Mouse (Mus musculus) midbrain, embryonic 14.5 days (tissue): Measurements from ENCODE around the gene Gm7247. TPM values are rescaled to one million over a fixed set of nuclear protein-coding genes. Genes with fewer than 3 reads are reported as not detected.
"Not testable (repeated sequence)": the region's sequence is repeated elsewhere in the genome, so short reads cannot be mapped to it uniquely, and the experiment has no call there.

Experiments used
- ATAC-seq: fragments of 200-750 bp; cut with Nextera tagmentation; 2 replicates; pipeline ENCODE4 v1.8.0; 2017; ENCODE audit warnings: moderate number of reproducible peaks, moderate library complexity; ENCODE audit not compliant: low FRiP score, low TSS enrichment
- DNase-seq: peaks from one replicate; pipeline ENCODE4 v3.0.0-alpha.2; 2015
- H3K27ac ChIP-seq: fragments of 300-500 bp; sonication (generic); replicated peaks from 2 replicates; pipeline ENCODE4 v1.5.1; 2014; ENCODE audit warnings: mild to moderate bottlenecking, low read depth, low read length, moderate library complexity
- H3K27me3 ChIP-seq: fragments of 300-500 bp; sonication (generic); 2 replicates; pipeline ENCODE4 v1.6.1; 2014; ENCODE audit warnings: low read length, control low read depth, mixed read lengths; ENCODE audit not compliant: control insufficient read depth, insufficient read depth
- H3K36me3 ChIP-seq: fragments of 300-500 bp; sonication (generic); 2 replicates; pipeline ENCODE4 v1.6.1; 2014; ENCODE audit warnings: low read length, control low read depth; ENCODE audit not compliant: control insufficient read depth, insufficient read depth
- H3K4me1 ChIP-seq: fragments of 300-500 bp; sonication (generic); 2 replicates; pipeline ENCODE4 v1.6.1; 2014; ENCODE audit warnings: mild to moderate bottlenecking, antibody characterized with exemption, low read length, control low read depth; ENCODE audit not compliant: control insufficient read depth, insufficient read depth
- H3K4me2 ChIP-seq: fragments of 300-500 bp; sonication (generic); 2 replicates; pipeline ENCODE4 v1.6.1; 2014; ENCODE audit warnings: mild to moderate bottlenecking, low read length, moderate library complexity
- H3K4me3 ChIP-seq: fragments of 300-500 bp; sonication (generic); replicated peaks from 2 replicates; pipeline ENCODE4 v1.5.1; 2014; ENCODE audit warnings: low read depth, low read length
- H3K9ac ChIP-seq: fragments of 300-500 bp; sonication (generic); replicated peaks from 2 replicates; pipeline ENCODE4 v1.6.1; 2014; ENCODE audit warnings: mild to moderate bottlenecking, low read length, moderate library complexity
- H3K9me3 ChIP-seq: fragments of 300-500 bp; sonication (generic); 2 replicates; pipeline ENCODE4 v1.6.1; 2016; ENCODE audit warnings: low read length, control low read depth, mixed read lengths; ENCODE audit not compliant: control insufficient read depth
- WGBS: fragments of 180-500 bp; shearing (Covaris S2); extraction: QIAGEN DNeasy Blood & Tissue Kit; methylation state at CpG from one replicate; pipeline ENCODE4 v1.1.7; 2014; 5-methylcytosine and 5-hydroxymethylcytosine counted together
- polyA plus RNA-seq: library from polyadenylated mRNA; unstranded; fragments of >200 nt; fragmentation: Nextera tagmentation; extraction: Ambion mirVana; gene quantifications from 2 replicates; pipeline ENCODE4 v1.2.1, GENCODE M21; 2014

Gm7247 gene
- polyA plus RNA-seq, 1 experiment from 2014 or later, result not detected

DNA sequence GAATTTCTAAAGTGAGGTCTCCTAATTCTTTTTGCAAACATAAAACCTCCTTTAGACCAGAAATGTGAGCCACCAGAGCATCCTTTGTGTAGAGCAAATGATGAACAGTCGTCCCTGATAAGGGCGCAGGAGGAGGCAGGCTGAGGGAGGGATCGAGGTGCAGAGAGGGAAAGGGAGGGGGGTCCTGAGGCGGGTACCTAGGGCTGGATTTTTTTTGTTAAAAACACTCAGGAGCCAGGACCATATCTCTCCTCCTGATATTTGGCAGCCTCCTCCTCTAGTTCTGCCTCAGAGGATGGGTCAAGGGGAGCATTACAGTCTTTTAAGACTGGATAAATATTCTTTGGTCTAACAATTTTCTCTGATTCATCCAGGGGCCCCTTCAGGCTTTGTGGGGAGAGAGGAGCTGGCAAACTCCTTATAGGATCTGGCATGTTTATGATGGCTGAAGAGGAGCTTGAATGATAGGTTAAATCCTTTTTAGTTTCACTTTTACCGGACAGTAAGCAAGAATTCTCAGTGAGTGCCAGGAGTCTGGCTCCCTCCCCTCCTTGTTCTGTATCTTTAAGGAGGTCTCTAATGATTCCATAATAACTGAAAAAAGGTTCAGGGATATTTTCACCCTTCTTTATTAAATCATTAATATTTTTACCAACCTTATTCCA, 120.6 kb downstream of the Gm7247 start:
- Histone ChIP-seq H3K27me3 (no peaks in the 10 kb centered on the region), H3K4me3 (no peak overlapping the region), H3K9me3 (no peaks in the 10 kb centered on the region; the same call in 1 of the 2 replicates), H3K4me1 (no peaks in the 10 kb centered on the region), H3K4me2 (no peak overlapping the region), H3K9ac (no peak overlapping the region), H3K27ac (no peak overlapping the region), H3K36me3 (no peaks in the 10 kb centered on the region)
- no peak for ATAC-seq
- no peak for DNase-seq
- 93% methylated on average over 5 of the region's 5 CpGs for WGBS

GRCm38 (mm10) chr14:51482971-51483381, 121.4 kb downstream of the Gm7247 start:
- not testable (repeated sequence) for H3K27ac ChIP-seq, H3K9ac ChIP-seq, H3K4me3 ChIP-seq, H3K4me1 ChIP-seq, H3K4me2 ChIP-seq, ATAC-seq, H3K27me3 ChIP-seq, H3K9me3 ChIP-seq, DNase-seq, H3K36me3 ChIP-seq
- 86% methylated on average over 10 of the region's 10 CpGs for WGBS

DNA sequence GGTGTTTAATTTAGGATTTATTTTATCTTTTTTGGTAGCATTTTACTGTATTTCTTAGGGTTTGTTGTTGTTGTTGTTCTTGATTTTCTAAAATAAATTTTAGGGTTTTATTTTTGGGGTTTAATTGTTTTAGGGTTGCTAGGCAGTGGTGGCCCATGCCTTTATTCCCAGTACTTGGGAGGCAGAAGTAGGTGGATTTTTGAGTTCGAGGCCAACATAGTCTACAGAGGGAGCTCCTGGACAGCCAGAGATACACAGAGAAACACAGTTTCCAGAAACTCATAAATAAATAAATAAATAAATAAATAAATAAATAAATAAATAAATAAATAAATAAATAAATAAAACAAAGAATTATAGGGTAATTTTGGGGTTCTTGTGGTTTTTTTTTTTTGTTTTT, 122.1 kb downstream of the Gm7247 start:
- ATAC-seq, result no peak
- no peak for DNase-seq
- Histone ChIP-seq H3K9me3 (no peaks in the 10 kb centered on the region; the same call in 1 of the 2 replicates), H3K9ac (no peak overlapping the region), H3K4me3 (no peak overlapping the region), H3K4me2 (no peak overlapping the region), H3K27ac (no peak overlapping the region), H3K36me3 (no peaks in the 10 kb centered on the region), H3K4me1 (no peaks in the 10 kb centered on the region), H3K27me3 (no peaks in the 10 kb centered on the region)
- WGBS, result 98% methylated on average over 1 of the region's 1 CpGs

- Histone ChIP-seq H3K27me3 (no peaks in the 10 kb centered on the region), H3K4me1 (no peaks in the 10 kb centered on the region), H3K4me2 (no peak overlapping the region), H3K4me3 (no peak overlapping the region), H3K27ac (no peak overlapping the region), H3K9me3 (no peaks in the 10 kb centered on the region), H3K36me3 (no peaks in the 10 kb centered on the region), H3K9ac (no peak overlapping the region)
- 85% methylated on average over 1 of the region's 1 CpGs for WGBS
- DNase-seq (no peak), ATAC-seq (no peak)
Observed at GRCm38 (mm10) chr14:51486111-51486510, 124.6 kb downstream of the Gm7247 start.

DNA sequence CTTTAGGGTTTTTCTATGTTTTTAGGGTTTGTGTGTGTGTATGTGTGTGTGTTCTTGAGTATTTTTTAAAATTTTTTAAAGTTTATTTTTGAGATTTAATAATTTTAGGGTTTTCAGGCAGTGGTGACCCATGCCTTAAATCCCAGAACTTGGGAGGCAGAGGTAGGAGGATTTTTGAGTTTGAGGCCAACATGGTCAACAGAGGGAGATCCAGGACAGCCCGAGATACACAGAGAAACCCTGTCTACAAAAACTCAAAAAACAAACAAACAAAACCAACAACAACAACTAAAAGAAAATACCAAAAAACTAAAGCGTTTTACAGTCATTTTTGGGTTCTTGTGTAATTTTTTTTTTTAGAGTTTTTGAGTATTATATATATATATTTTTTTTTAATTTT, 134.2 kb downstream of the Gm7247 start:
- Histone ChIP-seq H3K9me3 (no peaks in the 10 kb centered on the region), H3K4me1 (no peaks in the 10 kb centered on the region), H3K27me3 (no peaks in the 10 kb centered on the region), H3K27ac (no peak overlapping the region), H3K4me2 (no peak overlapping the region), H3K36me3 (no peaks in the 10 kb centered on the region), H3K4me3 (no peak overlapping the region), H3K9ac (no peak overlapping the region)
- WGBS, result 90% methylated on average over 2 of the region's 2 CpGs
- ATAC-seq, result no peak
- DNase-seq, result no peak

- Histone ChIP-seq H3K9ac (no peak overlapping the region), H3K27ac (no peak overlapping the region), H3K36me3 (no peaks in the 10 kb centered on the region), H3K4me3 (no peak overlapping the region), H3K4me2 (no peak overlapping the region), H3K9me3 (no peaks in the 10 kb centered on the region), H3K4me1 (no peaks in the 10 kb centered on the region), H3K27me3 (no peaks in the 10 kb centered on the region)
- ATAC-seq (no peak), DNase-seq (no peak)
- 96% methylated on average over 1 of the region's 1 CpGs for WGBS
Observed at GRCm38 (mm10) chr14:51496955-51497354, 135.4 kb downstream of the Gm7247 start.

GRCm38 (mm10) chr14:51497958-51498357, 136.4 kb downstream of the Gm7247 start:
- H3K9ac ChIP-seq, result no peak overlapping the region
- no peak overlapping the region for H3K4me2 ChIP-seq
- H3K4me3 ChIP-seq, result no peak overlapping the region
- DNase-seq, result no peak
- H3K4me1 ChIP-seq, result no peaks in the 10 kb centered on the region
- H3K9me3 ChIP-seq, result no peaks in the 10 kb centered on the region
- 98% methylated on average over 2 of the region's 2 CpGs for WGBS
- H3K27ac ChIP-seq, result no peak overlapping the region
- no peaks in the 10 kb centered on the region for H3K36me3 ChIP-seq
- no peaks in the 10 kb centered on the region for H3K27me3 ChIP-seq
- ATAC-seq, result no peak

DNA sequence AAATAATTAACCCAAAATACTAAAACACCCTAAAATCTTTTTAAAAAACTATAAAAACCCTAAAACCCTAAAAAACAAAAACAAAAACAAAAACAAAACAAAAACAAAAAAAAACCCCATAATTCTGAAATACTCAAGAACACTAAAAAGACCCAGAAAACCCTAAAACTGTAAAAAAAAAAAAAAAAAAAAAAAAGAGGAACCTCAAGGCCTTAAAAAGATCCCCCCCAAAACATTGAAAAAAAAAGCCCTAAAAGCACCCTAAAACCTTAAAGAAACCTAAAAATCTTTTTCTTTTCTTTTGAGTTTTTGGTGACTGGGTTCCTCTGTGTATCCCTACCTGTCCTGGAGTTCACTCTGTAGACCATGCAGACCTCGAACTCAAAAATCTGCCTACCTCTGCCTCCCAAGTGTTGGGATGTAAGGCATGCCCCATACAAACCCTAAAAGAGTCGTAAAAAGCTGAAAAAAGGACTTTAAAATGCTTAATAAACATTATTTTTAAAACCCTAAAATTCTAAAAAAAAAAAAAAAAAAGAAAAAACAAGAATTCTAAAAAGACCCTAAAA, 138.2 kb downstream of the Gm7247 start:
- no peaks in the 10 kb centered on the region for H3K4me1 ChIP-seq
- H3K4me3 ChIP-seq, result no peak overlapping the region
- ATAC-seq (no peak), DNase-seq (no peak)
- H3K36me3 ChIP-seq, result no peaks in the 10 kb centered on the region
- H3K4me2 ChIP-seq, result no peak overlapping the region
- no peak overlapping the region for H3K27ac ChIP-seq
- 83% methylated on average over 2 of the region's 2 CpGs for WGBS
- no peaks in the 10 kb centered on the region for H3K9me3 ChIP-seq
- H3K27me3 ChIP-seq, result no peaks in the 10 kb centered on the region
- H3K9ac ChIP-seq, result no peak overlapping the region

DNA sequence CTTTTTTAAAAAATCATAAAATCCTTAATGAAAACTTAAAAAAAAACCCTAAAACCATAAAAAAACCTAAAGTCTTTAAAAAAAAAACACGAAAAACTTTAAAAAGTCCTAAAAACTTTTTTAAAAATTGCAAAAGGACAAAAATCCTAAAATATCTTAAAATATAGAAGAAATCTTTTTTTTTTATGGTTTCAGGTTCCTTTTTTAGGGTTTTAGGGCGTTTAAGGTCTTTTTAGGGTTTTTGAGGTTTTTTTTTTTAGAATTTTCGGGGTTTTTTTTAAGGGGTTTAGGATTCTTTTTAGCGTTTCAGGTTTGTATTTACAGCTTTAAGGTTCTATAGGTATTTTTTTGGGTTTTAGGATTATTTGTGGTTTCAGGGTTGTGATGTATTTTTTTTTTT, 138.9 kb downstream of the Gm7247 start:
- Histone ChIP-seq H3K4me1 (no peaks in the 10 kb centered on the region), H3K27me3 (no peaks in the 10 kb centered on the region), H3K4me3 (no peak overlapping the region), H3K36me3 (no peaks in the 10 kb centered on the region), H3K9ac (no peak overlapping the region), H3K27ac (no peak overlapping the region), H3K4me2 (no peak overlapping the region), H3K9me3 (no peaks in the 10 kb centered on the region)
- 94% methylated on average over 4 of the region's 4 CpGs for WGBS
- DNase-seq, result no peak
- ATAC-seq, result no peak
